Mouse (Mus musculus) CH12.LX (cell line): Measurements from ENCODE around the gene Gm20388. TPM values are rescaled to one million over a fixed set of nuclear protein-coding genes. Genes with fewer than 3 reads are reported as not detected.

Experiments used
- DNase-seq: peaks from one replicate; pipeline ENCODE4 v3.0.0-alpha.2; 2013; ENCODE audit errors: extremely low read depth
- H3K27ac ChIP-seq: 2 replicates; pipeline ENCODE4 v1.5.1; 2012; ENCODE audit warnings: low read depth, mild to moderate bottlenecking, control low read depth, moderate library complexity; ENCODE audit not compliant: insufficient read depth
- H3K27me3 ChIP-seq: replicated peaks from 2 replicates; pipeline ENCODE3; 2012; ENCODE audit warnings: inconsistent platforms
- H3K36me3 ChIP-seq, 2 experiments: replicated peaks in 1 of 2; 2 replicates each; pipeline versions ENCODE3 to v1.6.1; 2012; ENCODE audit warnings: inconsistent platforms in 1 of 2, low read length in 1 of 2, mild to moderate bottlenecking in 1 of 2, mixed read lengths in 1 of 2, moderate library complexity in 1 of 2; ENCODE audit not compliant: control insufficient read depth in 1 of 2, insufficient read depth in 1 of 2
- H3K4me1 ChIP-seq, 2 experiments: 2 replicates each; pipeline ENCODE4 v1.6.1; 2012; ENCODE audit warnings: inconsistent platforms in 1 of 2, moderate library complexity in 1 of 2; ENCODE audit not compliant: insufficient read depth in 2 of 2, control insufficient read depth in 1 of 2
- H3K4me2 ChIP-seq: 2 replicates; pipeline ENCODE4 v1.6.1; 2012; ENCODE audit warnings: low read depth, mild to moderate bottlenecking, control low read depth; ENCODE audit not compliant: poor library complexity, insufficient read depth, severe bottlenecking
- H3K4me3 ChIP-seq, 3 experiments: fragments of 150-350 bp in 1 of 3; sonication (generic) in 1 of 3; replicated peaks in 1 of 3; 2 replicates each; pipeline versions ENCODE3 to v1.5.1; 2011 to 2012; ENCODE audit warnings: low read depth in 2 of 3, low read length in 2 of 3, mild to moderate bottlenecking in 2 of 3, moderate library complexity in 2 of 3, control low read depth in 1 of 3, improper control_type of control experiment in 1 of 3, inconsistent platforms in 1 of 3, mixed read lengths in 1 of 3; ENCODE audit not compliant: poor library complexity in 1 of 3
- H3K79me2 ChIP-seq: replicated peaks from 2 replicates; pipeline ENCODE4 v1.6.1; 2012; ENCODE audit warnings: mild to moderate bottlenecking, moderate library complexity; ENCODE audit not compliant: control insufficient read depth, poor library complexity, insufficient read depth, severe bottlenecking; ENCODE audit errors: extremely low read depth
- H3K9ac ChIP-seq: 2 replicates; pipeline ENCODE4 v1.6.1; 2012; ENCODE audit warnings: low read depth, mild to moderate bottlenecking, control low read depth, moderate library complexity; ENCODE audit not compliant: insufficient read depth
- H3K9me3 ChIP-seq: replicated peaks from 2 replicates; pipeline ENCODE3; 2012; ENCODE audit warnings: low read length, inconsistent platforms, mixed read lengths
- BHLHE40 ChIP-seq: IDR thresholded peaks from 2 replicates; pipeline ENCODE4 v1.6.1; 2011; ENCODE audit warnings: mild to moderate bottlenecking, low read depth, low read length, improper control_type of control experiment
- CTCF ChIP-seq, 2 experiments: IDR thresholded peaks in 1 of 2; conservative IDR thresholded peaks in 1 of 2; 2 replicates each; pipeline ENCODE4 v1.5.1; 2011 to 2012; ENCODE audit warnings: low read depth in 2 of 2, low read length in 2 of 2, improper control_type of control experiment in 1 of 2, inconsistent platforms in 1 of 2, mild to moderate bottlenecking in 1 of 2, moderate library complexity in 1 of 2
- ELF1 ChIP-seq: IDR thresholded peaks from 2 replicates; pipeline ENCODE4 v1.6.1; 2014; ENCODE audit warnings: low read depth, mild to moderate bottlenecking, inconsistent platforms, low read length, improper control_type of control experiment
- JUND ChIP-seq: conservative IDR thresholded peaks from 2 replicates; pipeline ENCODE4 v1.6.1; 2011; ENCODE audit warnings: low read depth, low read length, improper control_type of control experiment
- MAFK ChIP-seq: IDR thresholded peaks from 2 replicates; pipeline ENCODE4 v1.6.1; 2011; ENCODE audit warnings: low read length, improper control_type of control experiment; ENCODE audit not compliant: insufficient replicate concordance
- MAZ ChIP-seq: IDR thresholded peaks from 2 replicates; pipeline ENCODE4 v1.6.1; 2012; ENCODE audit warnings: low read depth, mild to moderate bottlenecking, inconsistent platforms, low read length, improper control_type of control experiment, moderate library complexity
- MXI1 ChIP-seq: IDR thresholded peaks from 2 replicates; pipeline ENCODE4 v1.6.1; 2011; ENCODE audit warnings: mild to moderate bottlenecking, low read depth, low read length, improper control_type of control experiment
- PAX5 ChIP-seq: IDR thresholded peaks from 2 replicates; pipeline ENCODE4 v1.6.1; 2012; ENCODE audit warnings: low read length, inconsistent platforms, mixed read lengths
- POLR2A ChIP-seq: IDR thresholded peaks from 2 replicates; pipeline ENCODE4 v1.6.1; 2011; ENCODE audit warnings: low read depth, mild to moderate bottlenecking, improper control_type of control experiment, low read length
- SIN3A ChIP-seq: IDR thresholded peaks from 2 replicates; pipeline ENCODE4 v1.6.1; 2012; ENCODE audit warnings: low read length, improper control_type of control experiment, inconsistent platforms
- UBTF ChIP-seq: IDR thresholded peaks from 2 replicates; pipeline ENCODE4 v1.6.1; 2012; ENCODE audit warnings: low read depth, mild to moderate bottlenecking, inconsistent platforms, low read length, improper control_type of control experiment, moderate library complexity
- ZC3H11A ChIP-seq: IDR thresholded peaks from 2 replicates; pipeline ENCODE4 v1.6.1; 2012; ENCODE audit warnings: low read depth, mild to moderate bottlenecking, inconsistent platforms, low read length, improper control_type of control experiment
- ZMIZ1 ChIP-seq: IDR thresholded peaks from 2 replicates; pipeline ENCODE4 v1.6.1; 2012; ENCODE audit warnings: low read depth, mild to moderate bottlenecking, inconsistent platforms, low read length, improper control_type of control experiment
- dilution Hi-C: fragments of 300-500 bp; cut with MboI; formaldehyde crosslinking; loops from 2 replicates; pipeline ENCODE4 v1.14.3; 2020; ENCODE audit warnings: low sequenced_read_pairs; ENCODE audit not compliant: extremely low pct_unique_long_range_greater_than_20kb, extremely low pct_ligation_motif_present
- in situ Hi-C: fragments of 300-500 bp; cut with MboI; formaldehyde crosslinking; loops from 3 replicates; pipeline ENCODE4 v1.14.3; 2019; ENCODE audit warnings: low sequenced_read_pairs, low pct_ligation_motif_present, low pct_unique_long_range_greater_than_20kb, mixed read lengths
- polyA plus RNA-seq: library from polyadenylated mRNA; unstranded; fragments of >175 nt; gene quantifications from 2 replicates; pipeline ENCODE4 v1.2.1, GENCODE M21; 2012; ENCODE audit warnings: low read depth; ENCODE audit not compliant: insufficient read length
- total RNA-seq, 2 experiments: library from RNA; depleted of rRNA; stranded (reverse); fragments of 300-350 nt in 1 of 2; fragments of >200 nt in 1 of 2; gene quantifications; 2 replicates each; pipeline ENCODE4 v1.2.3; 2012 to 2014

Gm20388 gene
- total and polyA plus RNA-seq, 3 experiments, result 14.8 to 26.3 (median 22.2) TPM

DNA sequence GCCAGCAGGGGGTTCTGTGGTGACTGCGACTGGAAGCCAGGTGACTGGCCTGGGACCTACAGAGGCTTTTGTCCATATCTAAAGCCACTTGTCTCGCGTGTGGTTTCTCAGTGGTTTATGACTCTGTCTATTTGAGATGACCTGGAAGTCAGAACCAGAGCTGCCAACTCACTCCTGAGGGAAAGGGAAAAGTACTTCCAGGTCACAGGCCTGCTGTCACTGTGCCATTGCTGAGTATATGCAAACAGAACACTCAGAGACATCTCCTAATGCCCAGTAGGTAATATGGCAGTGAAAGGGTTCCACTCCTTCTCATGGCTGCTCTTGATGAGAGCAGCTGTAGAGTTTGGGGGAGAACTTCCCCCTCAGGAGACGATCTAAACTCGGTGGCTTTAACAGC, 2088.6 kb downstream of the Gm20388 start:
- no peak overlapping the region for H3K27ac ChIP-seq
- no peak overlapping the region for H3K4me2 ChIP-seq
- no peak for TF ChIP-seq MXI1
- no peak for TF ChIP-seq PAX5
- no peak for TF ChIP-seq UBTF
- no peak for TF ChIP-seq JUND
- no peak for TF ChIP-seq ZMIZ1
- TF ChIP-seq CTCF (conservative IDR thresholded peaks at IDR 0.05 in 1 of 2, IDR thresholded peaks at IDR 0.05 in 1 of 2; ENCODE audit: low read depth in 2 of 2, low read length in 2 of 2), result 0 out of 4 replicates have a peak, but pooled peaks of 1 of the 2 experiments have one; percentile 4
- TF ChIP-seq ELF1, result no peak
- dilution Hi-C loops (no loop called here), in situ Hi-C loops (no loop called here)
- H3K36me3 ChIP-seq, result peaks cover 76 to 99% of the 10 kb centered on the region in 2 experiments
- H3K27me3 ChIP-seq, result no peaks in the 10 kb centered on the region
- no peaks in the 10 kb centered on the region for H3K79me2 ChIP-seq
- peaks cover 0 to 4% of the 10 kb centered on the region in 2 experiments; a peak in 1 of 4 replicates for H3K4me1 ChIP-seq
- DNase-seq, result no peak
- H3K9me3 ChIP-seq, result no peaks in the 10 kb centered on the region
- no peak overlapping the region for H3K9ac ChIP-seq
- no peak overlapping the region for H3K4me3 ChIP-seq

DNA sequence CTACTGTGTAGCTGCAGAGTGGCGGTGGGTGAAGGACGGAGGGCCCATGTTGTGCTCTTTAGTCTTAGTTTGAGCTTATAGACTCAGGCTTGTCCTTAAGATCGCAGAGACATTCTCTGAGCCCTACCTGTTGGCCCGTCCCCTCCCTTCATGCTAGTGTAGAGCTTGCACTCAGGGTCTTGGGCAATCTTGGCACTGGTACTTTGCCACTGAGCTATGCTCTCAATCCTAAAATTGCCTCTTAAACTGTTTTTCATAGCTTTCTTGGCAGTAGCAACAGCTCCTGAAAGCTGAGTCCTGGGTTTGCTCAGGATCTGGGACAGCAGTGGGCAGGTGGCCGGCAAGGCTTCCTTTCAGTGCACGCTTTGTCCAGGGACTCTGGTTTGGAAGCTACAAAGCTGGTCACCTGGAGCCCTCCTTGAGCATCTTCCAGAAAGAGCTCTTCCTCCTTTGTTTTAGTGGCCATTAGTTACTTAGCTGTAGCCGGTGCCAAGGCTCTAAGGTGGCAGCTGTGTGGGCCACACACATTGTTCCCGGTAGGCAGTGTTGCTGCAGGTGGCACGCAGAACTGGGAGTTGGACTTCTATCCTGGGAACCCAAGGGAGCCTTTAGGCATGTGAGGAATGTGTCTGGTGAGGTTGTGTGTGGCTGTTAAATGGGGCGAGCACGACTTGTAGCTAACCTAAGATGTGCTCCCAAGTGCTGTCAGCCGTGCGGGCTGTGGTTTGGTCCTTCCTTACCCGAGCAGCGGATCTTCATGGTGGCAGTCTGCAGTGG, 2090.9 kb downstream of the Gm20388 start:
- in situ Hi-C loops, result no loop called here
- peaks cover 72 to 92% of the 10 kb centered on the region in 2 experiments for H3K36me3 ChIP-seq

DNA sequence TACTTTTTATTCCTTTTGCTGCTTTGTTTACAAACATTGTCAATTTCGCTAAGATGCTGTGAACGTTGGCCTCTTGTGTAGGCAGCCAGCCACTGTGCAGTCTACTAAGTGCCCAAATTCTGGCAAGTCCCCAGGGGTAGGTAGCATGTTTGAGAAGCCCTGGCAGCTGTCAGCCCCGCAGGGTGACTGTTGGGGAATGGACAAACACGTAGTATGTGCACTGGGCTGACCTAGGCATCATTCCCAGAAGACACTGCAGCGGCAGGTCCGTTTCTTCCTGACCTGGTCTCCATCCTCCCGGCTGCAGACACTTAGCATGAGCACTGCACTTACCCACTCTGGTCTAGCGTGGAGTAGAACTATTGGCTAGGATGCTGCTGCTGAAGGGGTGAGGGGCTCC, 2093.0 kb downstream of the Gm20388 start:
- H3K4me2 ChIP-seq, result no peak overlapping the region
- no peaks in the 10 kb centered on the region for H3K27me3 ChIP-seq
- H3K4me1 ChIP-seq, result no peaks in the 10 kb centered on the region
- no peak overlapping the region for H3K9ac ChIP-seq
- H3K79me2 ChIP-seq, result no peaks in the 10 kb centered on the region
- dilution Hi-C loops, result no loop called here
- in situ Hi-C loops, result no loop called here
- H3K4me3 ChIP-seq, result no peak overlapping the region
- TF ChIP-seq ELF1, result no peak
- TF ChIP-seq ZC3H11A, result no peak
- TF ChIP-seq MAFK, result no peak
- no peak for TF ChIP-seq MAZ
- no peak for TF ChIP-seq SIN3A
- TF ChIP-seq UBTF, result no peak
- TF ChIP-seq POLR2A, result no peak
- H3K9me3 ChIP-seq, result no peaks in the 10 kb centered on the region
- peaks cover 68 to 92% of the 10 kb centered on the region in 2 experiments for H3K36me3 ChIP-seq
- no peak for DNase-seq
- H3K27ac ChIP-seq, result no peak overlapping the region

More for the DNA sequence above, 2090.9 kb downstream of the Gm20388 start:
- H3K9ac ChIP-seq, result no peak overlapping the region
- H3K4me2 ChIP-seq, result no peak overlapping the region
- TF ChIP-seq BHLHE40 (no peak), POLR2A (no peak), UBTF (no peak), PAX5 (no peak)
- dilution Hi-C loops, result no loop called here
- H3K4me3 ChIP-seq, result no peak overlapping the region
- no peaks in the 10 kb centered on the region for H3K4me1 ChIP-seq
- no peaks in the 10 kb centered on the region for H3K27me3 ChIP-seq
- H3K79me2 ChIP-seq, result no peaks in the 10 kb centered on the region
- DNase-seq, result no peak
- no peaks in the 10 kb centered on the region for H3K9me3 ChIP-seq
- no peak overlapping the region for H3K27ac ChIP-seq
